Mouse (Mus musculus): ENCODE measurements around the gene Rhoc.
A peak's percentile ranks its signal among the peaks of the same experiment; 100 is the strongest.

DNA sequence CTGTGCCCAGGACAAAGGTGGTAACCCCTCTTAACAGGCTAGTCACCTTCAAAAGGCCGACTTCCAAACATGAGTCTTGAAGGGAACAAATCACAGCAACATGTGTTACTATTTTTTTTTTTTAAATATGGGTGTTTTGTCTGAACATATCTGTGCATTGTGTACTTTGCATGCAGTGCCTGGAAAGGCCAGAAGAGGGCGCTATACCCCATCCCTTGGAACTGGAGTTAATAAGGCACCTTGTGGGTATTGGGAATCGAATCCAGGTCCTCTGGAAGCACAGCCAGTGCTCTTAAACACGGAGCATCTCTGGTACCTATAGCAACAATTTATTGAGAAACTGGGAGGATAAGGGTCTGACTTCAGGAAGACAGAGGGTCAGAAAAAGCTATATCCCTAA lies 23.2 kb upstream of the Rhoc start:
- no peak for TF ChIP-seq POLR2A (IDR thresholded peaks at IDR 0.05; ENCODE audit: extremely low read depth, insufficient read depth, low read length)
- TF ChIP-seq CTCF (IDR thresholded peaks at IDR 0.05; ENCODE audit: extremely low read depth, insufficient read depth, low read length), result peak; percentile 37; the same call in 1 of the 2 replicates

All from cortical plate, adult 2 months (tissue).